Mouse (Mus musculus) cerebellum, adult 9-10 months (tissue): Measurements from ENCODE around the gene Ehhadh.
"Not testable (repeated sequence)": the region's sequence is repeated elsewhere in the genome, so short reads cannot be mapped to it uniquely, and the experiment has no call there.

ENCODE experiments used
- DNase-seq: peaks from one replicate; pipeline ENCODE4 v3.0.0; 2022

Gene Ehhadh

DNA sequence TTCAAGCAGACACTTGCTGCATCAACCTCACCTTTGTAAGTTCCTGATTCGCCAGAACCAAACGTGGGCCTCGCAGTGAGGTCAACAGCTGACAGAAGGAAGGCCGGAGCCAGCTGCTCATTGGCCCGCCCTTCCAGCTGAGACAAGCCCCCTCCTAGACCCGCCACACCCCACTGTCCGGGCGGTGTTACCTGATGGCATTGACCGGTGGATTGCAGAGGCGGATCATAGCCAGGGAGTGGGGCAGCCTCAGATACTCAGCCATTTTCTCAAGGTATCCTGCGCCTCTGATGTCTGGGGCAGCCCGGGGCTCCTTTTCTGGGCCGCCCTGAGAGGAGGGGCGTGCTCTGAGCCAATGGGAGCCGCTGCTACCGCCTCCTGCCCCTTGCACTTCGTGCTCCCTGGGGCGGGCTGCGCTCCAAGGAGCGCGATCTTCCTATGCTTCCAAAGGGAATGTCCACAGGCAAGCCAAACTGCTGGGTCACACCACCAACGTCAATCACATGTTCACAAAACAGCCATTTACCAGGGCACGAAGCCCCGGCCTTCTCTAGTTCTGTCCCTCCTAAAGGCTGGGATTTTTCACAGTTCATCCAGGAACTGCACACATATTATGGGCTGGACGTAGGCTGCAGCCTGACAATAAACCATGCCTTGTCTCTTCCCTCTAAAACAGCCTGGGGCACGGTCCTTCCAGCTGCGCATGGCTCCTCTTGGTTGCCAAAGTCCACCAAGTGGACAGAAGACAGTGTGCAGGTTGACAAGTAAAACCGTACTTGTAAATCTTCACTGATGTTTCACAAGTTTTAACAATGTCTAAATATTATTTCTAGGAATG lies at the start of gene Ehhadh:
TSS of gene Ehhadh (minus strand) at position 292 of the 838 bp plus-strand sequence.
- DNase-seq: peak; percentile 71

DNA sequence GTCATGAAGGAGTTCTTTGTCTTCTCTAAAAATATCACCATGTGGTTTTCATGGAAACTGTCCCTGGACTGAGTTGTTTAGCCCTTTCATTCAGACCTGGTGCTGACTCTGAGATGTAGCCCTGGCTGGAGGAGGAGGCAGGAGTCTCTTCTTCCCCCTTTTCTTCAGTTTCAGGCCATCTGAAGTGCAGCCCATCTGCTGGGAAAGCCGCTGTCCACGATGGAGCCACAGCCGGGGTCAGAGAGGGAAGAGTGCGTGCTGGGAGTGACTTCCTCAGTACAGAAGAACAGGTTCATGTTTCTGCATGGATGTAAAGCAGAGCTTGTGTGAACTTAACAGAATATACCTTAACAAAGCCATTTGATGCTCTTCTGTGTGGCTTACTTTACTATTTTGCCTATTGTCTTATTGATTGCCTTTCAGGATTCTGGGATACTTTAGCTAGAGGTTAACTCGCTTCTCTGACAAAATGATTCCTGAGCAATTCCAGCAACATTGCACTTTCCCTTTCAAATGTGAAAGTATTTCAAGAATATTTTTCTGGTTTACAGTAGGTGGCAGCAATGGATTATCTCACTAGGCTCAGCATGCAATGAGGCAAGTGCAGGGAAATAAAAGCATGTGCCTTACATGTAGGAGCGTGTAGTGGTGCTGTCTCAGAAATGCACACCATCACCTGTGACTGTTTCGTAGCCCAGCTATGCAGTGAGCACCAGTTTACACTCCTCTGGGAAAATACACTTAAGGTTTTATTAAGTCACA lies 48.9 kb upstream of the Ehhadh start:
- DNase-seq: no peak

DNA sequence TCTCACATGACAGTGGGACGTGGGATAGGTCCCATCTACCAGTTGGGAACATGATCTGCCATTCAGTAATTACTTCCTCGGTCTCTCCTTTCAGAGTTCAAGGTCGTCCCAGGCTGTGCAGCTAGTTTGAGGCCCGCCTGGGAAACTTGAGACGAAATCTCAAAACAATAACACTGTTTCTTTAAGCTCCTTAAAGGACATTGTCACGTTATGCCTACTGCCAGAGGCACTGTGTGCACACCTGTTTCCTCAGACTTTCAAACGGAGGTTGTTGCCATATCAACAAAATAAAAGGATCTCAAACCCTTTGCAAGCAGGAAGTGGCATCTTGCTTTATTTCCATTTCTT lies 48.0 kb upstream of the Ehhadh start:
- DNase-seq: no peak

DNA sequence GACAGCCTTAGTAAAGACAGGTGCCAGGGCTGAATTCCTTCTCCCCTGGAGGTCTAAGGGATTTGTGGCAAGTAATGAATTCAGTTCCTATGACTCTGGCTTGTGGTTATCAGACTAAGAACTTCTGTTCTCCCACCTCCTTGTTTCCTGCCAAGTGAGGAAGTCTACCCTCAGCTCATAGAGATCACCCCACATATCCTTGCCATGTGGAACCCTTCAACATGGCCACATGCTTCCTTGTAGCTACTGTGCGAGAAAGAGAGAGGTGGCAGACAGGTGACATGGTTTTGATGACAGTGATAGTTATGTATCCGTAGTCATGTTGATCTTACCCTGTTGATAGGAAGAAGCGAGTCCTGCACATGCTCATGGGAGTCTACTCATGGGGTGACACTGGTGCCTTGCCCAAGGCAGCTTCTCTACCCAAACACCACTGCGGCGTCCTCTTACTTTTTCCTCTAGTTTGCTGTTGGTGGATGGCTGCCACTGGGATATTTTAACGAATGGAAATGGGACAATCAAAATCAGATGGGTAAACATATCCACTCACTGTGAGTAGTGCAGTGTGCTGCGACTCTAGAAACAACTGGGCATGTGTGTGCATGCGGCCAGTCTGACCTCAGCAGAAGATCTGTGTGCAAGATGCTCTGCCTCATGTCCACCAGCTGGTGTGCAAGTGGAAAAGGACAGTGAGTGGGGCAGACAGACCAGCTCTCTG lies 47.4 kb upstream of the Ehhadh start:
- no peak for DNase-seq

DNA sequence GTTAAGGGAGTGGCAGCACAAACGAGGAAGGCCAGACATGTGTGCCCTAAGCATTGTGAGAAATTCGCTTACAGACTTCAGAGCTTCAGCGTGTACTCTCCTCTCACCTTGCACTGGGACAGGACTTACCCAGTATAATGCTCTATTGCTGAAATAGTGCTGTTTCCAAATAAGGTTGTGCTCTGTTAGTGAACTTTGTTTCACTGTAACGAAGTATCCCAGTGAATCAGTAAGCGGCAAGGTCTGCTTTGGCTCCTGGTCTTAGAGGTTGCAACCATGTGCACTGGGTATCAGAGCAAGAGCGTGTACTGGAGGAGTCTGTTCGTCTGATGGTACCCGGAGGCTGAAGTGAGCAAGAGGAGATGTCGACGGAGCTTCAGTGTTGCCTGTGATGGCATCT lies 46.4 kb upstream of the Ehhadh start:
- no peak for DNase-seq

DNA sequence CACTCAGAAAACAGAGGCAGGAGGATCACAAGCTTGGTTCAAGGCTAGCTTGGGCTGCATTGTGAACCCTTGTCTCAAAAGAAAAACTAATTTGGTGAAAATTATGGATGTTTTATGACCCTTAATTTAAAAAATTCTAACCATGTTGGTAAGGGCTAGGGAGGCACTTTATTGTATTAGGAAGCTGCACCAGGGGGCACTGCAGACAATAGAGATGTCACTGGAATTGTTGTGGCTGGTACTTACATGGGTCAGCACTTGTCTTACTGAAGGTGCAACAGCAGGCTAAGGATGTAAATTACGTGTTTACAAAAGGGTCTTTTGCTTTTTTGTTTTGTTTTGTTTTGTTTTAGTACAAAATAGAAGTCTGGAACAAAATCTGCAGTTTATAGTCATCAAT lies 45.9 kb upstream of the Ehhadh start:
- no peak for DNase-seq

DNA sequence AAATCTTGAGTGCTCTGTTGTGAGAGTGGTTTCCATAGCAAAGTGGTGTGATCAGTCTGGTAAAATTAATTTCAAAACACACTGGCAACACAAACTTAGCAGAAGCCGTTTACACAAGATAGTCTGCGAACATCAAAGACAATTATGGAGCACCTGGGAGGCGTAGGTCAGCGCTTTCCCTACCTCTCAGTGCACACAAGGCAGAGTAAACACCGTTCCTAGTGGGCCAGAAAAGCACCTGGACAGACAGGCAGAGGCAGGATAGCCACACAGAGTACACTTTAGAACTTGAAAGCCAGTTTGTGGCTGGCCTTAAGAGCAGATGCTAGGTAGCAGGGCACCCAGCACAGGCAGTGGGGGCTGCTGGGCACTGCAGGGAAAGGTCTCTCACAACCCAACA lies 44.2 kb upstream of the Ehhadh start:
- no peak for DNase-seq

DNA sequence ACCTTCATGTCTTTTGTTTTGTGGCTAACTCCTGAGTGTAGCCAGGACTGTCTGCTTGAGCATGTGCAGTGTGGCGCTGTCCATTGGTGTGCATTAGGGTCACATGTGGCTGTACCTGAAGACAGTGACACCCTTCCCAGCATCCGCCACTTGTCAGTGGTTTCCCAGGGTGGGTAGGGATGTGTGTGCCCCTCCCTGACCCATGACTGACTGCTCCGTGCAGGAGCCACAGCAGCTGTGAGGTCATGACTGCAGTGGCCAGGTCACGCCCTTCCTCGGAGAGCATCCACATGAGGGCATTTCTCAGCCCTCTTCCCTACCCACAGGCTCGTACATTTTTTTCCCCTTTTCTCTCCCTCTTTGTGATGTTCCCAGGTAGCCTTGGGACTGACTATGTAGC lies 43.2 kb upstream of the Ehhadh start:
- no peak for DNase-seq

DNA sequence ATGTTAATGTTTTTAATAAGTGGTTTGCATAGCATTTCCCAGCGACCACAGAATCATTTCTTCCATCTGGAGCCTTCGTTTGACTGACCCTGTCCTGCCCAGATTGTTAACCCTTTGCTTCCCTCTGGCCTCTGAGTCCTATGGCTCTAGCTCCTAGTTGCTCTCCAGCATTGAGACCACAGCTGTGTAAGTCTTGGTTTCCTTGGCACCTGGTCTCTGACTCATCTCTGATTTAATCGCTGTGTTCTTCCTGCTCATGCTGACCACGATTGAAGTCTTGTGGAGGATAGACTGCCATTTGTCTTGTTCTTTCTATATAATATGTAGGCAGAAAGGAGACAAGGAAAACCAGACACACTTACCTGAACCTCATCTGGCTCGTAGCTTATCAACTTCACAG lies 42.1 kb upstream of the Ehhadh start:
- no peak for DNase-seq

DNA sequence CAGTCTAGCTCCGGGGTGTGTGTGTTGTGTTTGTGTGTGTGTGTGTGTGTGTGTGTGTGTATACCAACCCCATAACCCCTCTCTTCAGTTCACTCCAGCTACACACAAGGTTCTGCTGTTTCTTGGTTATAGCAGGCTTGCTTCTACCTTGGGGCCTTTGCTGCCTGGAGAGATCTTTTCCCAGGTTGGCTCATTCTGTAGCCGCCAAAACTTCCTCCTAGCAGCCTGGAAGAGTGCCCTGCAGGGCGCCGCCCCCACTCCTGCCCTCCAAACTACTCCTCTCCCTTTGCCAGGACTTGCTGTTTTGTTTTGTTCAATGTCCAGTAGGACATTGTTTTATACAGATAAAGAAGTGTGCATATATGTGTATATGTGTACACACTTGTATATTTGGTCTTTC lies 40.0 kb upstream of the Ehhadh start:
- no peak for DNase-seq

DNA sequence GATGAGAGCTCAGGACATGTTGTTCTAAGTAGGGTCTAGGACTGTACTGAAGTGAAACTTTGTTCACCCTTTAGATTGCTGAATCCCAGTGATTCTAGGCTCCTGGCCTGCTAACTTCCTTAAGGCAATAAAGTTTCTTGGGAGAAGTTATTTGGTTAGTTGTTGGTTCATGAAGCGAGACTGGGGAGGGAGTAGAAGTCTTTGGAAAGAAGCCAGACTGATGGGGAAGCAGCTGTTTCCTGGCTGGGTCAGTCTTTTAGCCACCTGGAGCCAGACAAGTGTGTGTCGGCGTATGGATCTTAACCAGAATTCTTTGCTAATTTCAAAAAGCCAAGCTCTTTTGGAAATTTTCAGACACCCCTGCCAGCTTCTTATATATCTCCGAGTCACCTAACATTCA lies 39.5 kb upstream of the Ehhadh start:
- no peak for DNase-seq

DNA sequence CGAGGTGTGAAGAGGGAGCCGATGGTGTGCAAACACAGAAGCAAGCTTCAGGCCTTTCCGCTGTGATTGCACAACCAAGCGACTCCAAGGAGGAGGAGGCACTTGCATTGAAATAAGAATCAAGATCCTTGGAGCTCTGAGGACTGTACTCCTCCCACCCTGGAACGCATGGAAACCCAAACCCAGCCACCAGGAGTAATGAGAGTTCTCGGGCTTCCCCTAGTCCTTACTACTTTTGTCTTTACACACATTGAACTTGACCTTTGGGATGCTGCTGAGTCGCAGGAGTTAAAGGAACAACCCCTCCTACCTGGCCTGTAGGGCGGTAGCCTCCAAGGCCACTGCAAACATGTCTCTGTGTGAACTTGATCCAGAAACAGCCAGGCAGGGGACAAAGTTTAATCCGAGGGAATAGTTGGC lies 38.0 kb upstream of the Ehhadh start:
- no peak for DNase-seq

DNA sequence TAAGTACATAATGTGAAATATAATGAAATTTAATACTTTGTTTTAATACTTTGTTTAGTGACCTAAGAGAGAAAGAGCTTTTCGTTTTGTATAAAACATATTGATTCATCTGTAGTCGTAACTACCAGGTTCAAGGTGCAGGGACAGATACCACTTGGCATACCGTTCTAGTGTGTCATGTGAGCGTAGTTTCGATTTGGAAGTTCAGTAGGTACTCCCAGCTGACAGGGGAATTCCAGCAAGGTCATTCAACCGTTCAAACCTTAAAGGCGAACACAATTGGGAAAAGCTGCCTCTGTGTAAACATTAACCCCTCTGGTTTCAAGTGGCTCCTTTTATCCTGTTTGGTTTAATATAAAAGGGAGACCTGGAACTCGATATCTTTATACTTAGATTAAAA lies 31.0 kb upstream of the Ehhadh start:
- no peak for DNase-seq

DNA sequence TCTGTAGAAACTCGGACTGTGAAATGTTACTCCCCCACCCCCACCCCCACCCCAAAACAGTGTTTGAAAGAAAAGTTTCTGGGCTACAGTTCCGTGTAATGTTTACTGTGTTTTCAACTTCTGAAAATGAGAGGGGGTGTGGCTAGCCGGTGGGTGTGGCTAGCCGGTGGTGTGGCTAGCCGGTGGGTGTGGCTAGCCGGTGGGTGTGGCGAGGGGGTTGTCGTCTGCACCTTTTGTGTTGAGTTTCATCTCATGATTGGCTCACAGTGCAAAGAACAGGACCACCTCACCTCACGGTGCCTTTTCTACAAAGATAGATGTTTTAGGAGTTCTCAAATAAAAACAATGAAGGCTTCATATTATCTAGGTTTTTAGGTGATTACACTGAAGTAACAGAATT lies 30.5 kb upstream of the Ehhadh start:
- no peak for DNase-seq

DNA sequence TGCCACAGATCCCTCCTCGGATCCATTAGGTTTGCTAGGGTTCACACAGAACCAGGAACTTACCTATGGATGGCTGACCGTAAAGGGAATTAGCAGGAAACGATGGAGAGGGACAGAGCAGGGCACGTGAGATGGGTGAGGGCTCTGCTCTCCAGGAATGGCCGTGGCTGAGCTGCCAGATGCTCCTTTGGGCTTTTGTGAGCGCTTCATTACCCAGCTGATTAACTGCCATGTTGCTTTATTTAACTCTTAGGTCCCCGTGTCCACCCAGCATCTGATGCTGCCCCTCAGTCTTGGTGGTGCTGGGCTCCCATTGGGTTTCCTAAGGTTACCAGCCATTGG lies 28.0 kb upstream of the Ehhadh start:
- no peak for DNase-seq

DNA sequence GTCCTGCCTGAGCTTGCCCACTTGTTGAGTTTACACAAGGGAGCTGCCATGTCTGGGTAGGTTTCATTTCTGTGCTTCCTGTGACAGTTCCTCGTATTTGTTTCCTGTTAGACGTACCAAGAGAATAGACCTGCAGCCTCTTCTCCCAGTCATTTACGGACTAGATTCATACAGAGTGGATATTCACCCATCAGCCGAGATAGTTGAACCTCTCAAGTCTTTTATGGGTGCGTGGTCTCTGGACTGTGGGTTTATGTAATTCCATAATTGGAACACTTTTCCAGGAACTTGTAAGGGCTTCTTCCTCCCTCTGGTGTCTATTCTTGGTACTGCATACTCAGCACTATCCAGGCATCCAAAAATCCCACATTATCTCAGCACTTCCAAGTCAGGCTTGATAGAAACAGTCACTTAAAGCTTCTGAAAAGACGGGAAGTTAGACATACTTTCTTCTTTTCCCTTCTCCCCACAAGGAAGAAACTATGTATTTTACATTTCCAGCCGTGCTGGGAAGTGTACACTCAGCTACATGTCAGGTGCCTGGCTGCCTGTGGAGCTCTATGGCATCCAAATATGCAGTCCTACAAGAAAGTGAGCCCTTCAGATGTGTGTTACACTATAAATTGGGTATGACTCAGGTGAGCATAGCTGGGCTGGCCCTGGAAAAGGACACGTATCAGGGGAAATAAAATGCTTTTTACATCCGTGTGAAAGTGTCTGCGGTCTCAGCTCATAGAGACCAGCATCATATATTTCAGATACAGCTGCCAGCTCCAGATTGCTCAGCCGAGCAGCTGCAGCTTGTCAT lies 27.5 kb upstream of the Ehhadh start:
- DNase-seq: peak; percentile 79

DNA sequence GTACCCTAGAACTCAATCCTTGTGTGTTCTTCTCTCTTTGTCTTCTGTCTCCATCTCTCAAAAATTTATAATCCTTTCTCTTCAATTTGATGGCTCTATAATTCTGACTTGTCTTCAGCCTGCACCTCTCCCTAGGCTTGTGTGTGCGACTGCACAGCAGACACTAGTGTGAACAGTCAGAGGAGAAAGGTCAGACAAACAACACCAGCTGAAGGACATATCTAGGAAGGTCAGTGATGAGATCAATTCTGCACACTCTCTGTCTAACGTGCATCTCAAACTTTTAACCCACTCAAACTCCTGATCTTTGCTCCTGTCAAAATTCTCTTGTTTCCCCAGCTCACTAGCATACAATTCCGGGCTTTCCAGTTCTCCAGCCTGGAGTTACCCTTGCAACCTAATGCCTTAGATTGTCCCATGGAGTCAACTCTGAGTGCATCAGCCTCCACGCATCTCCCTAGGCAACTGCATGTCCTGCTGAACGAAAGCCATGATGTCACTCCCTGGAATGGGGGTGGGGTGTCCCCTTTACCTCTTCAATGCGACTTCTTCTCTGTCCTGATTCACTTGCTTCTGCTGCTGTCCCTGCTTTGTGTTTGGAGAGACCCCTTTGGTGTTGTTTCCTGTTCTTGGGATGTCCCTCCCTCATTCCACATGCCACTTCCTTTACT lies 25.7 kb upstream of the Ehhadh start:
- no peak for DNase-seq

DNA sequence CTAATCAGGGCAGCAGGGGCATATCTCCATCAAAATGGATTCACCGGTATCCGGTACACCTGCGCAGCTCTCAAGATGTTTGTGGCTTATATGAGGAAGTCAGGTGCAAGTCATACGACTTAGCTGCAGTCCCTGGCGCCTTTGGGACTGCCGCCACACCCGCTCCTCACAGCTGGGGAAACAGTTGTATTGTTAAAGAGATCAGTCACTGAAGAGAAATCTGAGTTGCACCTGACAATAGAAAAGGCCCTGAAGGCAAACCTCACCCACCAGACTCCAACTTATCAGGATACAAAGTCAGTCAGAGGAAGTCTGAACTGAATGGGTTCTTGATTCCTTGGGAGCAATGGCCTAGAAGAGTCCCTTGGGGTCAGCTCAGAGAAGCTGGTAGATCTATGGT lies 20.2 kb upstream of the Ehhadh start:
- DNase-seq: not testable (repeated sequence)

DNA sequence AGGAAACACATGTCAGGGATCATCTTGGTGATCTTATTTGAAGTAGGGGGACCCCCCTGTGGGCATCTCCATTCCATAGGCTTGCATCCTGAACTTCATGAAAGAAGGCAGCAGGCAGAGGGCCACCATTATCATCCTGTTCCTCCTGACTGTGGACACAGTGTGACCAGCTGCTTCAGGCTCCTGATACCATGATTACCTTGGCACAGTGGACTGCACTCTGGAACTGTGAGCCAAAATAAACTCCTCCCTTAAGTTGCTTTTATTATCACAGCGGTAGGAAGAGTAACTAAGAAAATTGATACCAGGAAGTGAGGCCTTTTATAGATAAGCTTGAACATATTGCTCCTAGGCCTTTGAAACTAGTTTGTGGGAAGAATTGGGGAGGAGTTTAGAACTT lies 19.3 kb upstream of the Ehhadh start:
- no peak for DNase-seq

DNA sequence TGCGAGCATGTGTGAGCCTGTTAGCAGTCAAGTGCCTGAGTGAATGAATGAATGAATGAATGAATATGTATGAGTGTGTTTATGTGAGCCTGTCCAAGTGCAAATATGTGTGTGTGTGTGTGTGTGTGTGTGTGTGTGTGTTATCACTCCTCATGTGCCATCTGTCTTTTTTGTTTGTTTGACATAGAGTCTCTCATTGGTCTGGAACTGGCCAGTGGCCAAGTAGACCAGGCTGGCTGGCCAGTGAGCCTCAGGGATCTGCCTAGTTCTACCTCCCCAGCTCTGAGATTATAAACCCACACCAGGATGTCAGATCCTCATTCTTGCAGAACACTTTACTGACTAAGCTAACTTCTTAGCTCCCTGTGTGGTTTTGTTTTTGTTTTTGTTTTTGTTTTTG lies 16.7 kb upstream of the Ehhadh start:
- DNase-seq: peak; percentile 58

DNA sequence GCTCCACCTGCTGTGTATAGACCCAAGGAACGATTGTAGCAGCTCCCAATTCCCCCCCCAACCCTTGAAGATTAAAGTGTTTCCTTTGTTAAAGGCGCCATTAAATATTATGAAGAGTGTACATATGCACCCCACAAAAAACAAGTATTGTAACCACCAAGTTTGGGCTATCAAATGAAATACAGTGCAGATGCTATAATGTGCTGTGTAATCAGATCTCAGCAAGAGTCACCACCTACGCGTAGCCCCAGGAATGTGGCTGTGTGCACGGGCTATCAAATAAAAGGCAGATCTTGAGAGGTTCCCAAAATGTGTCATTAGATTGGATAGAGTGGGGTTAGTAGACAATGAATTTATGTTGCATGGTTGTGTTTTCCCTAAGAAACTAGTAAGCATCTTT lies 7.5 kb upstream of the Ehhadh start:
- no peak for DNase-seq

DNA sequence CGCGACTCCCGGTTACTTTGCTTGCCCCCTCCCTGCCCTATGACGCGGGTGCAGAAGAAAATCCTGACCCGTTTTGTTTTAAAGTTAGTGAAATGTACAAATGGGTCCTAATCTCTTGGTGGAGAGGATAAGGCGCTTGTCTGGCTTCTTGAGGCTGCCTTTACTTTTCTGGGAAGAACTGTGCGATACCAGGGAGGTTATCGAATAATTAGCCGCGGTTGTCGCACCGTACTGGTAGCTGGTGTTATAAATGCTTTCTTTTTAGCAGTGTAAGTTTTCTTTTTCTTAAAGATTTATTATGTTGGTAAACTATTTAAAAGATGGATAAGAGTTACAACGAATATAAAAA lies 7.1 kb upstream of the Ehhadh start:
- no peak for DNase-seq
